Mouse (Mus musculus) natural killer cell, adult 2 months (primary cell): ENCODE results near the gene Sorbs1.
A peak's percentile ranks its signal among the peaks of the same experiment; 100 is the strongest.

ENCODE experiments used
- DNase-seq, 2 experiments: peaks; one replicate each; pipeline ENCODE4 v3.0.0; 2022; ENCODE audit warnings: low spot score in 2 of 2

The Sorbs1 gene

GRCm38 (mm10) chr19:40346232-40346844, 167.2 kb downstream of the Sorbs1 start:
- DNase-seq = no peak

- peak; percentile 40 to 61 for DNase-seq
These were observed 167.9 kb downstream of the Sorbs1 start for GRCm38 (mm10) chr19:40345684-40346083.

GRCm38 (mm10) chr19:40343018-40343417, 170.6 kb downstream of the Sorbs1 start:
- DNase-seq = peak; percentile 48 to 75

- DNase-seq = no peak
These were observed 172.4 kb downstream of the Sorbs1 start for GRCm38 (mm10) chr19:40341141-40341540.

- no peak for DNase-seq
These were observed 176.9 kb downstream of the Sorbs1 start for GRCm38 (mm10) chr19:40336694-40337093.

GRCm38 (mm10) chr19:40333905-40334304, 179.7 kb downstream of the Sorbs1 start:
- DNase-seq = no peak

GRCm38 (mm10) chr19:40333081-40333480, 180.5 kb downstream of the Sorbs1 start:
- DNase-seq = no peak

- no peak for DNase-seq
These were observed 181.3 kb downstream of the Sorbs1 start for GRCm38 (mm10) chr19:40332303-40332702.

- DNase-seq = no peak
These were observed 181.7 kb downstream of the Sorbs1 start for GRCm38 (mm10) chr19:40331846-40332245.

- no peak for DNase-seq
These were observed 187.5 kb downstream of the Sorbs1 start for GRCm38 (mm10) chr19:40326126-40326525.

- no peak for DNase-seq
These were observed 188.2 kb downstream of the Sorbs1 start for GRCm38 (mm10) chr19:40325381-40325780.

GRCm38 (mm10) chr19:40322226-40322625, 191.4 kb downstream of the Sorbs1 start:
- no peak for DNase-seq

GRCm38 (mm10) chr19:40319199-40319598, 194.4 kb downstream of the Sorbs1 start:
- no peak for DNase-seq

GRCm38 (mm10) chr19:40318511-40318910, 195.1 kb downstream of the Sorbs1 start:
- no peak for DNase-seq

GRCm38 (mm10) chr19:40317001-40317400, 196.6 kb downstream of the Sorbs1 start:
- no peak for DNase-seq

GRCm38 (mm10) chr19:40314252-40314651, 199.3 kb downstream of the Sorbs1 start:
- DNase-seq = no peak

- DNase-seq = no peak
These were observed 201.9 kb downstream of the Sorbs1 start for GRCm38 (mm10) chr19:40311631-40312030.

GRCm38 (mm10) chr19:40310410-40311130, 203.0 kb downstream of the Sorbs1 start:
- no peak for DNase-seq

GRCm38 (mm10) chr19:40309911-40310310, 203.7 kb downstream of the Sorbs1 start:
- no peak for DNase-seq

GRCm38 (mm10) chr19:40307550-40307949, 206.0 kb downstream of the Sorbs1 start:
- DNase-seq = no peak

GRCm38 (mm10) chr19:40306631-40307030, 206.9 kb downstream of the Sorbs1 start:
- DNase-seq = no peak

- DNase-seq = no peak
These were observed 208.1 kb downstream of the Sorbs1 start for GRCm38 (mm10) chr19:40305456-40305855.

GRCm38 (mm10) chr19:40302916-40303315, 210.7 kb downstream of the Sorbs1 start:
- DNase-seq = no peak
